Mouse (Mus musculus): ENCODE results near the gene Rb1. TPM values are rescaled to one million over a fixed set of nuclear protein-coding genes. Genes with fewer than 3 reads are reported as not detected.

Gene Rb1
- polyA plus RNA-seq, 1 experiment from 2014 or later: 15.4 TPM

DNA sequence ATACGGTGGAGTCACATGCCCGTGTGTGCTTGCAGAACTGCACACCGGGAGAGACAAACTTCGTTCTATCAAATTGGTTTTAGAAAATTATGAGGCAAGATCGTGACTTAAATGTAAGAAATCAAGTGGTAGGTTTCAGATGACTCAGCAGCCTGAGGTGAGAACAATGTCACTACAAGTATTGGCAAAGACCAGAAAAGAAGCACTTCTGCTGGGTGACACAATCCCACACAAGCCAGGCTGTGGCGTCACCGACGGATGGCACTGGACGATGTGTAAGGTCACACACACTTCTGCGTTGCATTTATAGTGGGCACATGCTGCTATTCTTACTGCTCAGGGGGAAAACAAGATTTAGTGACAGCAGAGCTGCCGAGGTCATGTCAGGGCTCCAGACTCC lies 38.2 kb upstream of the Rb1 start:
- Histone ChIP-seq H3K4me1 (replicated peaks; ENCODE audit: control insufficient read depth, insufficient read depth) (no peaks in the 10 kb centered on the region), H3K9me3 (ENCODE audit: control insufficient read depth, low read length) (no peaks in the 10 kb centered on the region), H3K27ac (replicated peaks) (no peak overlapping the region), H3K4me2 (replicated peaks; ENCODE audit: low read depth) (no peak overlapping the region), H3K9ac (ENCODE audit: low read length) (no peak overlapping the region), H3K36me3 (ENCODE audit: control insufficient read depth, insufficient read depth, low read length) (peaks cover 53% of the 10 kb centered on the region), H3K4me3 (ENCODE audit: low read depth, low read length) (no peak overlapping the region), H3K27me3 (ENCODE audit: control insufficient read depth, insufficient read depth, low read length) (no peaks in the 10 kb centered on the region)
- DNase-seq (ENCODE audit: low spot score): no peak
- WGBS: 90% methylated on average over 11 of the region's 11 CpGs
- TF ChIP-seq CTCF (IDR thresholded peaks at IDR 0.05; ENCODE audit: low read depth): no peak
- TF ChIP-seq EP300 (optimal IDR thresholded peaks at IDR 0.05): no peak
- ATAC-seq (ENCODE audit: low FRiP score, low TSS enrichment): no peak

GRCm38 (mm10) chr14:73354700-73355099 lies 29.1 kb upstream of the Rb1 start:
- no peak for TF ChIP-seq CTCF (IDR thresholded peaks at IDR 0.05; ENCODE audit: low read depth)
- no peak for TF ChIP-seq EP300 (optimal IDR thresholded peaks at IDR 0.05)

DNA sequence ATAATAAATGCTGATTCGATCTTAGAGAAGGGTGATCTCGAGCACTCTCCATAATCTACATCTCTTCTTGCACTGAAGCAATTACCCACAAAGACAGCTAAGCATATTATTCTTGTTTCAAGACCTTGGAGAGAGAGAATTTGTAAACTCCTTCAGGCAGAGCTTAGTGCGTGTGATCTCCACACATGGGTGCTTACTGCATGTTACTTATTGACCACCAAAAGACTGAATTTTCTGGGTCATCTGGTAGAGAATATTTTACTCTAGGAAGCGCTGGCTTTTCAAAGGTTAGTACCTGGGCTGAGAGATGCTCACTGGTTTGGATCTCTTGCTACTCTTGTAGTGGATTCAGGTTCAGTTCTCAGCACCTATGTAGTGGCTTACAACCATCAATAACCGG lies 25.5 kb upstream of the Rb1 start:
- Histone ChIP-seq H3K4me2 (replicated peaks; ENCODE audit: low read depth) (no peak overlapping the region), H3K27ac (replicated peaks) (no peak overlapping the region), H3K27me3 (ENCODE audit: control insufficient read depth, insufficient read depth, low read length) (no peaks in the 10 kb centered on the region), H3K36me3 (ENCODE audit: control insufficient read depth, insufficient read depth, low read length) (no peaks in the 10 kb centered on the region), H3K4me3 (ENCODE audit: low read depth, low read length) (no peak overlapping the region), H3K9me3 (ENCODE audit: control insufficient read depth, low read length) (no peaks in the 10 kb centered on the region), H3K4me1 (replicated peaks; ENCODE audit: control insufficient read depth, insufficient read depth) (no peaks in the 10 kb centered on the region), H3K9ac (ENCODE audit: low read length) (no peak overlapping the region)
- 97% methylated on average over 5 of the region's 5 CpGs for WGBS
- TF ChIP-seq CTCF (IDR thresholded peaks at IDR 0.05; ENCODE audit: low read depth) (no peak), EP300 (optimal IDR thresholded peaks at IDR 0.05) (no peak)
- DNase-seq (ENCODE audit: low spot score) (no peak), ATAC-seq (ENCODE audit: low FRiP score, low TSS enrichment) (no peak)

More at GRCm38 (mm10) chr14:73354700-73355099, 29.1 kb upstream of the Rb1 start:
- peaks cover 6% of the 10 kb centered on the region; the same call in 1 of the 2 replicates for H3K36me3 ChIP-seq (ENCODE audit: control insufficient read depth, insufficient read depth, low read length)
- no peak overlapping the region for H3K27ac ChIP-seq (replicated peaks)
- DNase-seq (ENCODE audit: low spot score): no peak
- ATAC-seq (ENCODE audit: low FRiP score, low TSS enrichment): no peak
- H3K9me3 ChIP-seq (ENCODE audit: control insufficient read depth, low read length): no peaks in the 10 kb centered on the region
- H3K27me3 ChIP-seq (ENCODE audit: control insufficient read depth, insufficient read depth, low read length): no peaks in the 10 kb centered on the region
- 87% methylated on average over 8 of the region's 8 CpGs for WGBS
- H3K4me1 ChIP-seq (replicated peaks; ENCODE audit: control insufficient read depth, insufficient read depth): no peaks in the 10 kb centered on the region
- no peak overlapping the region for H3K9ac ChIP-seq (ENCODE audit: low read length)
- no peak overlapping the region for H3K4me2 ChIP-seq (replicated peaks; ENCODE audit: low read depth)
- no peak overlapping the region for H3K4me3 ChIP-seq (ENCODE audit: low read depth, low read length)

- H3K27ac ChIP-seq (replicated peaks): no peak overlapping the region
- H3K9ac ChIP-seq (ENCODE audit: low read length): no peak overlapping the region
- TF ChIP-seq EP300 (optimal IDR thresholded peaks at IDR 0.05) (no peak), CTCF (IDR thresholded peaks at IDR 0.05; ENCODE audit: low read depth) (no peak)
- 71% methylated on average over 1 of the region's 1 CpGs for WGBS
- DNase-seq (ENCODE audit: low spot score): no peak
- H3K4me2 ChIP-seq (replicated peaks; ENCODE audit: low read depth): no peak overlapping the region
- H3K36me3 ChIP-seq (ENCODE audit: control insufficient read depth, insufficient read depth, low read length): no peaks in the 10 kb centered on the region
- H3K4me1 ChIP-seq (replicated peaks; ENCODE audit: control insufficient read depth, insufficient read depth): no peaks in the 10 kb centered on the region
- no peaks in the 10 kb centered on the region for H3K9me3 ChIP-seq (ENCODE audit: control insufficient read depth, low read length)
- ATAC-seq (ENCODE audit: low FRiP score, low TSS enrichment): no peak
- H3K4me3 ChIP-seq (ENCODE audit: low read depth, low read length): no peak overlapping the region
- H3K27me3 ChIP-seq (ENCODE audit: control insufficient read depth, insufficient read depth, low read length): no peaks in the 10 kb centered on the region
These were observed 24.4 kb upstream of the Rb1 start for GRCm38 (mm10) chr14:73350029-73350428.

DNA sequence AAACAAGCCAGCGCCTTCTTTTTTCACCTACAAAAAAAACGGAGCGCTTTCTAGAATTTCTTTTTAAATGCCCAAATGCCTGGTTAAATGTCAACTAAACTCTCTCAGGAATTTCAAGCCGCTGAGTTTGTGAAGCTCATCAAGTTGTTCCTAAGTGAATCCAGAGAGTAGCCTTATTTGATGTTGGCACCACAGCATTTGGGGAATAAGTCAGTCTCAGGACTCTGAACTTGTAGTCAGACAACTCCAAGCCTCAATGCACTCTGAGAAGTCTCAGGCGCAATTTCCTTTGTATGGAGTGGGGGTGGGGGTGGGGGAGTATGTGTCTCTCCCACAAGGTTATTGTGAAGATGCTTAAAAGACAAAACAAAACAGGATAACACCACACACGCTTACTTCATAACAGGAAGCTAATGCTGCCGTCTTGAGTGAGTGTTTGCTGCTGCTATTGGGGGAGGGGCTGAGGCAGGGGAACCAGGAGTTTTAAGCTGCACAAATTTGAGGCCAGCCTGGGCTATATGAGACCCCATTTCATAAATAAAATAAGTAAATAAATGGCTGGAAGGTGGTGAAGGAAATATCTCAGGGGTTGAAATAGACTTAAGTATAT lies 23.5 kb upstream of the Rb1 start:
- DNase-seq (ENCODE audit: low spot score): no peak
- TF ChIP-seq CTCF (IDR thresholded peaks at IDR 0.05; ENCODE audit: low read depth): no peak
- no peak for TF ChIP-seq EP300 (optimal IDR thresholded peaks at IDR 0.05)
- no peak for ATAC-seq (ENCODE audit: low FRiP score, low TSS enrichment)
- Histone ChIP-seq H3K4me3 (ENCODE audit: low read depth, low read length) (no peak overlapping the region), H3K27ac (replicated peaks) (no peak overlapping the region), H3K4me1 (replicated peaks; ENCODE audit: control insufficient read depth, insufficient read depth) (no peaks in the 10 kb centered on the region), H3K4me2 (replicated peaks; ENCODE audit: low read depth) (no peak overlapping the region), H3K9ac (ENCODE audit: low read length) (no peak overlapping the region), H3K36me3 (ENCODE audit: control insufficient read depth, insufficient read depth, low read length) (no peaks in the 10 kb centered on the region), H3K9me3 (ENCODE audit: control insufficient read depth, low read length) (no peaks in the 10 kb centered on the region), H3K27me3 (ENCODE audit: control insufficient read depth, insufficient read depth, low read length) (no peaks in the 10 kb centered on the region)
- WGBS: 53% methylated on average over 7 of the region's 7 CpGs

- no peaks in the 10 kb centered on the region for H3K27me3 ChIP-seq (ENCODE audit: control insufficient read depth, insufficient read depth, low read length)
- ATAC-seq (ENCODE audit: low FRiP score, low TSS enrichment) (no peak), DNase-seq (ENCODE audit: low spot score) (no peak)
- WGBS: 75% methylated on average over 9 of the region's 9 CpGs
- H3K4me3 ChIP-seq (ENCODE audit: low read depth, low read length): no peak overlapping the region
- no peak overlapping the region for H3K9ac ChIP-seq (ENCODE audit: low read length)
- no peak for TF ChIP-seq CTCF (IDR thresholded peaks at IDR 0.05; ENCODE audit: low read depth)
- no peak for TF ChIP-seq EP300 (optimal IDR thresholded peaks at IDR 0.05)
- H3K4me2 ChIP-seq (replicated peaks; ENCODE audit: low read depth): no peak overlapping the region
- no peaks in the 10 kb centered on the region for H3K4me1 ChIP-seq (replicated peaks; ENCODE audit: control insufficient read depth, insufficient read depth)
- H3K27ac ChIP-seq (replicated peaks): no peak overlapping the region
- H3K9me3 ChIP-seq (ENCODE audit: control insufficient read depth, low read length): no peaks in the 10 kb centered on the region
- no peaks in the 10 kb centered on the region for H3K36me3 ChIP-seq (ENCODE audit: control insufficient read depth, insufficient read depth, low read length)
These were observed 21.7 kb upstream of the Rb1 start for GRCm38 (mm10) chr14:73347302-73347701.

All from stomach, postnatal 0 days (tissue).